Mouse (Mus musculus): ENCODE data around the gene Fbxo24.

The Fbxo24 gene

DNA sequence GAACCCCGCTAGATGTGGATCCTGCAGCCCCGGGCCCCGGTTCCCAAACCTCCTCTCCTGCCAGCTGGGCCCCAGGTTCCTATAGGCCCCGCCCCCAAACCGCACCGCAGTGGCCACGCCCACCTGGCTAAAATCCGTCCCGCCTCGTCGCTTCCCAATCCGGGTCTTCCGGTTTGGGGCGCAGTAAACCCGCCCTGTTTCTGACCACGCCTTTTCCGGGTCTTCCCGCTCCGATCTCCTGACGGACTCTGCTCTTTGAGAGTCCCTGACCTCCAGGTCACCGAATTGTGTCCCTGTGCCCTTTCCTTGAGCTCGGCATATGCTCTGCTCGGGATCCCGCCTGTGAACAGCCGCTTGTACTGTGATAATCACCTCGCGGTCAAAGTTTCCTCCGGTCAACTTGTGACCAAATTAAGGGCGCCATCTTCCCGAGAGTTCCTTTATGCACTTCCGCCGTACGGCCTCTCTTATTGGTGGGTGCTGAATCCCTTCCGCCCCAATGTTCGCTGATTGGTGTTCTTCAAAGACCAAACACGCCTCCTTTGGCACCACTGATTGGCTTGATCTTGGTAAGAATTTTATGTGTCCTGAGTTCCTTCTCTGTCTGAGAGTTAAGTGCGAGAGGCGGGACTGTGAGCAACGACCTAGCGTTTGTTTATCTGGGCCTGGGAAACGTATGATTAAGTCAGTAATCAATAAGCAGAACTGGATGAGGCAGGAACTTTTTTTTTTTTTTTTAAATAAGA lies 28.0 kb downstream of the Fbxo24 start, which contains the start of gene Mospd3:
Gene Mospd3, minus strand, starts transcription at position 440 of the 746 bp plus-strand sequence.
- peak; percentile 98 for DNase-seq (ENCODE audit: low spot score)

DNA sequence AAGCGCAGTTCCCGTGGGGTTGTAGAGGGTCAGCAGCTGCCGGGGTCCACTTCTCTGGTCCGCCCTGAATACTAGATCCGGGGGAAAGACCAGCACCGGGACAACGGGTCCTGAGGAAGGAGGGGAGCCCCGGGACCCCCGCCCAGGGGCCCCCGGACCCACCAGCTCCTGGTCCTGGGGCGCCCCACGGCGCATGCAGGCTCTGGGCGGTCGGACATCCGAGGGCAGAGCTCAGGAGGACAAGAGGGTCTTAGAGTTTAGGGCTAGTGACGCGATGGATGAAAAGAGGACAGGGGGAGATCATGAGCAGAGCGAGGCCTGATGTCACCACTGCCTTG lies 28.6 kb downstream of the Fbxo24 start:
- no peak for DNase-seq (ENCODE audit: low spot score)

DNA sequence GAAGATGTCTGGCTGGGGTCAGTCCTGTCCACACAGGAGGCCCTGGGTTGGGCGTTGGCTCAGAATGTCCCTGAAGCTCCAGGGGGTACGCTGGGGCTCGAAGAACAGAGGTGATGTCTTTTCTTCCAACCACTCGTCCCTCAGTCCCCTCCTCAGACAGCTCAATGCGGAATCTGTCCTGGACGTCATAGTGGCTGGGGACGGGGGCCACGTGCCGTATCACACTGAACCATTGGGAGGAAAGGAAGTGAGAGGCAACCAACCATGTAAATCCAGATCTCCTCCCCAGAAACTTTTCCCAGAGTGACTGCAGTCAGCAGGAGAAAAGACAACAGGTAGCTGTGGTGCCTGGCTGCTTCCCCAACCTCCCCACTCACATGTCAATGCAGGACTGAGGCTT lies 29.2 kb downstream of the Fbxo24 start:
- no peak for DNase-seq (ENCODE audit: low spot score)

DNA sequence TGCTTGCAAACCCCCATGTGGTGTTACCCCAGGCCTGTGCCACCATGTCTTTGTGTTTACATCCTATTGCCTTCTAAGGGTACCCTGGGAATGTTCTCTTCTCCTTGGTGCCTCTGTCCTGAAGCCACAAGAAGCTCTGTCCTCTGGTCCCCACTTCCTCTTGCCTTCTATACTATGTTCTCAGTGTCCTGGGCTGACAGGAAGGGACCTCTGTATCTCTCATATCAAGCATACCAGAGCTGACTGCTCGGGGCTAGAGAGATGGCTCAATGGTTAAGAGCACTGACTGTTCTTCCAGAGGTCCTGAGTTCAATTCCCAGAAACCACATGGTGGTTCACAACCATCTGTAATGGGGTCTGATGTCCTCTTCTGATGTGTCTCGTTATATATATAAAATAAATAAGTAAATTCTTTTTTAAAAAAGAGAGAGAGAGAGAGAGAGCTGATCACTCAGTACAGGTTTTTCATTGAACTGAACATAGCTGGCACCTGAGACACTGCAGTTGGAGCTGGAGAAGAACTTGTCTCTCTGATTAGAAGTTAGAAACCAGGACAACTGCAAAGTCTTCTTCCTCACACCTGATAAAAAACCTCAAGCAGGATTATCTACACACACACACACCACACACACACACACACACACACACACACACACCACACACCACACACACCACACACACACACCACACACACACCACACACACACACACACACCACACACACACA lies 30.5 kb downstream of the Fbxo24 start:
- DNase-seq (ENCODE audit: low spot score), result no peak

DNA sequence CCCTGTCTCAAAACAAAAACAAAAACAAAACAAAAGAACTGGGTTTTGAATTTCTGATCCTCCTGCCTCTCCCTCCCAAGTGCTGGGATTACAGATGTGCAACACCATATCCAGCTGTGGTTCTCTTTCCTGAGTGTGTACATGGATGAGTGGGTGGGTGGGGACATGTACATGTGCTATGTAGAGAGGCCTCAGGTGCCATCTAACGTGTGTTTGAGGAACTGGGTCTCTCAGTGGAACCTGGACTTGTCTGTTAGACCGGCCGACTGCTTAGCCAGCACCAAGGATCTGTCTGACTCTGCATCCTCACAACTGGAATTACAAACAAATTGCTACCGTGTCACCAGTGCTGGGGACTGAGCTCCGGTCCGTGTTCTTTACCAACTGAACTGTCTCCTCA lies 31.2 kb downstream of the Fbxo24 start:
- DNase-seq (ENCODE audit: low spot score), result no peak

DNA sequence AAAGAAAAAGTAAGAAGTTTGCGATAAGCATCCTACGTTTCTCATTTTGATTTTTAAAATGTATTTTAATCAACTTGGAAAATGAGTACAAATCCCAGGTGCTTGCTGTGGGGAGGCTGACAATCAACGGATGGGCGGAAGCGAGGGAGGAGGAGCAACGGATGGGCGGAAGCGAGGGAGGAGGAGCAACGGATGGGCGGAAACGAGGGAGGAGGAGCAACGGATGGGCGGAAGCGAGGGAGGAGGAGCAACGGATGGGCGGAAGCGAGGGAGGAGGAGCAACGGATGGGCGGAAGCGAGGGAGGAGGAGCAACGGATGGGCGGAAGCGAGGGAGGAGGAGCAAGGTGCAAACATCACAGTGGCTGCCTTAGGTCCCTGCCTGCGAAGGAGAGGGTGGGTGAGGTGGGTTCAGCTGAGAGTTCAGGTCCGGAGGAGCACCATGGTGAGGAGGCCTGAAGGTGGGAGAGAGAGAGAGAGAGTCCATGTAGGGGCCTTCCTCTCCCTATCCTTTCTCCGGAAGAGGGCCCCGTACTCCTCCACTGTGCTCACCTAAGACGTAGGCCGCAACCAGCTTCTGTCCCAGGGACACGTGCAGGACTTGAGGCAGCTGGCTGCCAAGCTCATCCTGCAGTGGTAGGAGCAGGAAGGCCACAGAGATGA lies 32.1 kb downstream of the Fbxo24 start:
- no peak for DNase-seq (ENCODE audit: low spot score)

DNA sequence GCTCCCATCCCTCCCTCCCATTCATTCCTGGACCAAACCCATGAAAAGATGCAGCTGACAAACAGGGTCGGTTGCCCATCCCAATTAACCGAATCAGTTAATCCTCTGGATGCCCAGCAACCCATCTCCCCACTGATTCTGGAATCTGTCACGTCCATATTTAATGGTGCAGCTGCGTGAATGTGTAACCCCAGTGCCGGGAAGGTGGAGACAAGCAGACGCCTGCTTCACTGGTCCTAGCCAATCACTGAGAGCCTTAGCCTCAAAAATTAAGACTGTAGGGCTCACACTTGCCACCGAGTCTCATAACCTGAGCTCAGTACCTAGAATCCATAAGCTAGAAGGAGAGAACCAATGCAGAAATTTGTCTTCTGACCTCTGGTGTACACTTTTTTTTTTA lies 32.9 kb downstream of the Fbxo24 start:
- DNase-seq (ENCODE audit: low spot score), result no peak

DNA sequence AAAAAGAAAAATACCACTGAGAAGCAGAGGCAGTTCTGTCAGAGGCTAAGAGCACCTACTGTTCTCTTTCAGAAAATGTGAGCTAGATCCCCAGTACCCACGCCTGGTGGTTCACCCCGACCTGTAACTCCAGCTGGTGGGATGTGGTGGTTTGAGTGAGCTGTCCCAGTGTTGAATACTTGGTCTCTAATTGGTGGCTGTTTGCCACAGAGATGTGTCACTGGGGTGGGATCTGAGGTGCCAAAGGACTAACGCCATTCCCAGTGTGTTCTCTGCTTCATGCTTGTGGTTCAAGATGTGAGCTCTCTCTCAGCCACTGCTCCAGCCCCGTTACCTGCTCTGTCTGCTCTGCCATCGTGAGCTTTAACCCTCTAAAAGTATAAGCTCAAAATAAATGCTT lies 38.3 kb downstream of the Fbxo24 start:
- no peak for DNase-seq (ENCODE audit: low spot score)

DNA sequence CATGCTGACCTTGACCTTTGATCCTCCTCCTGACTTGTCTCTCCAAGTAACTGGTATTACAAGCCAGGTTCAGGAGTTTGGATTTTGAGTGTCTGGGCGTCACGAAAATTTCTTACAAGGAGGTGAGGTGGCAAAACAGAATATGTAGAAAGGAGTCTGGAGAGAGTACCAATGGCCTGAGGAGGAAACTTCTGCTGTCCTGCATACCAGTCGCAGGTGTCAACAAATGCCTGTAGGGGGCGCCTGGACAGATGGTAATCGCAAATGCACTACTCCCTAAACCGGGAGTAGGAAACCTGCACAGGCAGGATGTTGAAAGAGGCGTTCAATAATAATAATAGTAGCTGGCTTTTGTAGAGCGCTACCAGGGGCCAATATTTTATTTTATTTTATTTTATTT lies 43.8 kb downstream of the Fbxo24 start:
- no peak for DNase-seq (ENCODE audit: low spot score)

DNA sequence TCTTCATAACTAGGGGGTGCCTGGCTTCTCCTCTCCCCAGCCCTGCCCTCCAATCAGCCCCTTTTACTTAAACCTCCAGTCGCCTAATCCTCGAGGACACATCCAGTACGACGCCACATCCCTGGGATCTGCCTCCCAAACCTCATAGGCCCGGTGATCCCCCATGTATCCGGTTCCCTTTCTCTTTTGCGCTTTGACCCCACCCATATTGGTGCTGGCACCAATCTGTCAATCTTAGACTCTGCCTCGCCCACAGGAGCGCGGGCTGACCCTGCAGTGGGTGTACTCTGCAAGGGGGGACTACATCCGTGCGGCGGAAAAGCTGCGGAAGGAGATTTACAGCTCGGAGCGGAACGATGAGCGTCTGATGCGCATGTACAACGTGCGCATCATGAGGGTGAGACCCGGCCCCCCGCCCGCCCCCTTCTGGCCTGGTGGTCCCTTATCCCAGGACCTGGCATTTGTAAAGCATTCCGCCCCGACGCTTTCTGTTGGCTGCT lies 45.1 kb downstream of the Fbxo24 start:
- no peak for DNase-seq (ENCODE audit: low spot score)

DNA sequence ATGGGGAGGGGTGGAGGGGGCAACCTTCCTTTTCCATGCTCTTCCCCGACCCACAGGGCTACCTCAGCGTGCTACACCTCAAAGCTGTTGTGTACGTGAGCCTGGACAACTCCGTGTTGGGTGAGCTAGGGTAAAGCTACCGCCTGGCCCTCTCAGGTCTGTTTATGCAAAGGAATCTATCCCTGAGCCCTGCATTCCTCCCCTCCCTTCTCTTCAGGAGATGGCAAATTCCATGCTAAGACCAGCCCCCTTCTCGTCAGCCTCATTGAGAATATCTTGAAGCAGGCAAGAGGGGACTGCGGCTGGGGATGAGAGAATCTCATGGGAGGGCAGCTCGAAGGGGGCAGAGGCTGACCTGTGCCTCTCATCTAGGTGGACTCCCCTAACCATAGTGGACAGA lies 46.1 kb downstream of the Fbxo24 start:
- DNase-seq (ENCODE audit: low spot score), result no peak

DNA sequence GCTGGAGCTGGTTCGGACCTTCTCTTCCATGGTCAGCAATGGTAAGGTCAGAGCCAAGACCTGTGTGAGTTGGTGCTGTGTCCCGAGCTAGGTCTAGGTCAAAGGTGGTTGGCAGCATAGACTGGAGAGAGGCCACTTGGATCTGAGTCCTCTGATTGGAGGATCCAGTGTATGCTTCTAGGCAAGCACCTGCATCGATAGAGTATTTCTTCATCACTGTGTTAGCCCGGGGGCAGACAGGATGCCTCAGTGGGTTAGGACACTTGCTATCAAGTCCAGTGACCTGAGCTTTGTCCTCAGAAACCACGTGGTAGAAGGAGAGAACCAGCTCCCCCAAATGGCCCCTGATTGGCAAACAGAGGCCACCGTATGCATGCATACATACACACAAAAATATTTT lies 48.6 kb downstream of the Fbxo24 start:
- DNase-seq (ENCODE audit: low spot score), result no peak

DNA sequence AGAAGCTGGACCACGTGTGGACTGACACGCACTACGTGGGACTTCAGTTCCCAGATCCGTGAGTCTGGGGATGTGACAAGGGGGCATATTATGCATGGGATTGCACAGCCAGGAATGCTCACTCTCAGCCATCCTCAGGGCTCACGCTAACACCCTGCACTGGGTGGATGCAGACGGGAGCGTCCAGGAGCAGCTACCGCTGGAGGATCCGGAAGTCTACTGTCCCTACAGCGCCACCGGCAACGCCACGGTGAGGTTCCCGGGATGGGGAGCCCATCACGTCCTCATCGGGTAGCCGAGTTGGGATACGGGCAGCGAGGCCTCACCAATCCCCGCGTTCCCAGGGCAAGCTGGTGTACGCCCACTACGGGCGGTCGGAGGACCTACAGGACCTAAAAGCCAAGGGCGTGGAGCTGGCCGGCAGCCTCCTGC lies 54.3 kb downstream of the Fbxo24 start:
- DNase-seq (ENCODE audit: low spot score), result no peak

DNA sequence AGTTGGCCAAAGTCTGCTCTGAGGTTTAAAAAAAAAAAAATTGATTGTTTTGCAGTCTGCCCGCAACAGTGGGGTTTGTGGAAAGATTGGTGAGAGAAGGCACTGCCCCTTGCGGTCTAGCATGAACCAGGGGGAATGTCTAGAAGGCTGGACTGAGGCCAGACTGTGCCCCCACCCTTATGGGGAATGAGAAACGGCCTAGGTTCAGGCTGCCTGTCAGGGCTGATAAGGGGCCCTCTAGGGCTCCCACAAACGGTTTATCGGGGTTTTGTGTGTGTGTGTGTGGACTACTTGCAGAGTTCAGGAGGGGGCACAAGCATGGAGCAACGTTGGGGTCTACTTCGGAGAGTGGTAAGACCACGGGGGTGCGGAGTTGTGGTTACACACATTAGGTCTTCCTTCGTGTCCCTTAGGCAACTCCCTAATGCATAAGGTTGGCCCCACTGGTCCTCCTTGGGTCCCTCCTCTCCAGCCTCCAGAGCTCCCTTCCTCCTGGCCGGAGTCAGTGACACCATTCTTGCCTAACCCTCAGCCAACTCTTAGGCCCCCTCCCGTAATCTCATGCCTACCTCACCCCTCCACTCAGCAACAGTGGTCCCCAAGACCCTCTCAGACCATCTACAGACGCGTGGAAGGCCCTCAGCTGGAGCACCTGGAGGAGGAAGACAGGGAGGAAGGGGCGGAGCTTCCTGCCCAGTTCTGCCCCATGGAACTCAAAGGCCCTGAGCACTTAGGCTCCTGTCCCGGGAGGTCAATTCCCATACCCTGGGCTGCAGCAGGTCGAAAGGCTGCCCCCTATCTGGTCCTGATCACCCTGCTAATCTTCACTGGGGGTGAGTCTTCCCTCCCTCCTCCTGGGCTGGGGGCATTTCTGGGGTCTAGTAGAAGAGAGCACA lies 57.9 kb downstream of the Fbxo24 start:
- DNase-seq (ENCODE audit: low spot score), result peak; percentile 85

DNA sequence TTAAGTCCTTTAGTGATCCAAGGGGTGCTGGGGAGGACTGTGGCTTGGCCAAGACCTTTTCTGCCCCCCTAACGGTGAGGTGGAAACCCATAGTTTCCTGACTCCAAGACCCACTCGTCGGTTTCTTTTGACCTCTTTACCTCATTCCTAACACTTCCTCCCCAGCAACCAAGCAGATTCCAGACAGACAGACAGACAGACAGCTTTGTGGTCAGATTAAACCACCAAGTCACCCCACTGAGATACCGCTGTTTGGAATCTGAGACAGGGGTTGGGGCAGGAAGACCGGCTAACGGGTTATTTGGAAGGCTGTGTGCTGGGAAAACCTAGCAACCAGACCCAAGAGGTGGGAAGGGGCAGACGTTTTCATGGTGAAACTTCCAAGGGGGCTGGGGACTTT lies 58.6 kb downstream of the Fbxo24 start:
- peak; percentile 41 for DNase-seq (ENCODE audit: low spot score)

DNA sequence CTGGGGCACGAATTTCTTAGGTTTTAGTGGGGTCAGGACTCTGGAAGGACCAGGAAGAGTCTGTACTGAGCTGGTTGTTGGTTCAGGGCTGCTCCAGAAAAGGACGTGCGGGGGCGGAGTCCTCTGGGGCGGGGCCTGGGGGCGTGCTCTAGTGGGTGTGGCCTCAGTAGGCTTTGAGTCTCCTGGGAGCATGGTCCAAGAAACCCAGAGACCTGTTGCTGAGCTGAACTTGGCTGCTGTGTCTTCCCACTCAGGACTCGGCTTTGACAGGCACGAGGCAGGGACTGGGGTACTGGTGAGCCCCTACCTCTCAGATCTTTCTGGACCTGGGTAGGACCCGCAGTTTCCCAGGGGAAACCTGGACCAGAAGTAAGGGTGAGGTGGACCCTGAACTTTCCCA lies 59.1 kb downstream of the Fbxo24 start, which contains the start of gene Tfr2:
Gene Tfr2, plus strand, starts transcription at position 176 of the 400 bp plus-strand sequence.
- peak; percentile 89 for DNase-seq (ENCODE audit: low spot score)

DNA sequence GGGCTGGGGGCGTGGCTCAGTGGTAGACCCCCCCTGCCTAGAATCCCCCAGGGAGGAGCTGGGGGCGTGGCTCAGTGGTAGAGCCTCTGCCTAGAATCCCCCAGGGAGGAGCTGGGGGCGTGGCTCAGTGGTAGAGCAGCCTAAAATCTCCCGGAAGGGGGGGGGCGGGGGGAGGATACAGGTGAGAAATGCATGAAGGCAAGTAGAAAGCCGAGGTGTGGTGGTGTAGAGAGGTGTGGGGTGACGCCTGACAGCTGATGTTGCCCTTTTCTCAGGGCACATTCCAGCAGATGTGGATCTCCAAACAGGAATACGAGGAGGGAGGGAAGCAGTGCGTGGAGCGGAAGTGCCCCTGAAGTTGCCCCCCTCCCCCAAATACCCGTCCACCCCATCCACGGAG lies 59.8 kb downstream of the Fbxo24 start:
- no peak for DNase-seq (ENCODE audit: low spot score)

DNA sequence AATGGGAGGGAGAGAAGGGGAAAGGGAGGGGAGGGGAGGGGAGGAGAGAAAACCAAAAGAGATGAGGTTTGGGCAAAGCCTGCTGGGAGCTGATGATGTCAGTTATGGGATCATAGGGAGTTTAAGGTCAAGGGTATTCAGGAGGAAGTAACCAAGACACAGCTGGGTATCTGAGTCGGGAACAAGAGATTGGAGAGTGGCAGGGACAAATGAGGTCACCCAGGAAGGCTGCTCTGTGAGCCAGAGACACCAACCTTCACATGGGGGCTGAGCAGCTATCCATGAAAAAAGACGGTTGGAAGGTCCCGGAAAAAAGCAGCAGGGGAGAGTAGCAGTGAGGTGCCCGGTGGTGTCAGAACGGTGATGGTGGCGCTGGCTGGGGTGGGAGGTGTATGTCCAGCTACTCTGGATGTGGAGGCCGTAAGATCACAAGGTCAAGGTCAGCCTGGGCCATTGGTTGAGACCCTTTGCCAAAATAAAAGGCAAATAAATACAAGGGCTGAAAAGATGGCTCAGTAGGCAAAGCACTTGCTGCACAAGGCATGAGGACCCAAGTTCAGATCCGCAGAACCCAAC lies 60.5 kb downstream of the Fbxo24 start:
- no peak for DNase-seq (ENCODE audit: low spot score)

DNA sequence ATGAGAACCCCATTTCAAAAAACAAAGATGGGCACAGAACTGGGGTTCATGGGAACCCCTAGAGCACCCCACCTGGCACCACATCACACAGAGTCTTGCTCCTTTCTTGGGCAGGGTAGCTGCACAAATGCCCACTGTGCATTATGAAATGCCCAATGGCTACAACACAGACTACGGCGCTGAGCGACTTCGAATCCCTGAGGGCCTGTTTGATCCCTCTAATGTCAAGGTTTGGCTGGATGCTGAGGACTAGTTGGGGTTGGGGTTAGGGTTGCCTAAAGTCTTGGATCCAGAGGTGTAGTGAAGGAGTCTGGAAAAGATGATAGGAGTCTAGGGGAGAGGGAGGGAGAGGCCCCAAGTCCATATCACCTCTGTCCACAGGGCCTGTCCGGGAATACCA lies 62.4 kb downstream of the Fbxo24 start:
- DNase-seq (ENCODE audit: low spot score), result no peak

DNA sequence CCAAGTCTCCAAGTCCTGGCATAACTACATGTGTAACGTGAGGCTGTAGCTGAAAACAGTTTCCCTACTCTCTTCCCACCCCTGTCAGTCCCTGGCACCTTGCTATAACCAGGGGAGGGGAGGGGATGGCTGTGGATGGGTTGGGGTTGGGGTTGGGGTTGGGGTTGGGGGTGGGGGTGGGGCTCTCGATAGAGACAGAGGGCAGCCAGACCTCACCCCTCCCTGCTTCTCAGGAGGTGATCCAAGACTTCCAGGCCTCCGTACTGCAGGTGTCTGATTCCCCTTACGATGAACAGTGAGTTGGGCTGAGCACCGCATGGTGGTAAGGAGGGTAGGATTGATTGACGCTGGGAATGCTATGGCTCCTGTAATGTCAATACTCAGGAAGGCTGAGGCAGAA lies 63.1 kb downstream of the Fbxo24 start:
- DNase-seq (ENCODE audit: low spot score), result no peak

DNA sequence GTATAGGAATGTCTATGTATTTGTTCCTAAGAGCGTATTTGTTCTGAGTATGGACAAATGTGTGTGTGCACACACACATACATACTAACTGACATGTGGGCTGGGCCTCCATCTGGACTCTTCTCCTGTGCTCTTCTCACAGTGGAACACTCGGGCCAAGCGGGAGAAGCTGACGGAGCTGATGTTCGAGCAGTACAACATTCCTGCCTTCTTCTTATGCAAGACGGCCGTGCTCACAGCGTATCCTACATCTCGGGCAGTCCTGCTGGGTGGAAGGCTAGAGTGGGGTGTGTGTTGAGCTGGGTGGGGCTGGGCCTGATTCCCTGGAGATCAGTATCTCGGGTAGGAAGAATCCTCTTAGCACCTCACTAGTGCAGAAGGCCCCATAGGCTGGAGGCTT lies 65.8 kb downstream of the Fbxo24 start:
- DNase-seq (ENCODE audit: low spot score), result no peak
